Comparison of ENCODE assay signal across 12 mouse cellular contexts in genomic region chr17:86465865-86466264, GRCm38 (mm10). TPM values are rescaled to one million over a fixed set of nuclear protein-coding genes. Genes with fewer than 3 reads are reported as not detected.
DNase-seq lines count a peak whose midpoint lies in the region; ATAC-seq and TF ChIP-seq lines count a peak whose summit lies in the region.
"Had no signal": no experiment of that assay in that cellular context is flagged by ENCODE, and none has a peak within 500 bp of the region (broad histone marks: within the 10 kb centered on the region; RNA-seq: fewer than 3 reads in every experiment).

No protein-coding gene starts in this region.

- H3K4me2 ChIP-seq in midbrain, embryonic 16.5 days (ENCODE audit: low read length), result no peak overlapping the region
- H3K4me2 ChIP-seq in forebrain, embryonic 14.5 days (ENCODE audit: low read length), result peak overlapping the region; percentile 28
- H3K4me2 ChIP-seq in kidney, embryonic 16.5 days (replicated peaks; ENCODE audit: low read depth, low read length), result no peak overlapping the region
- no peak overlapping the region for H3K4me2 ChIP-seq in stomach, postnatal 0 days (replicated peaks; ENCODE audit: low read depth)
- H3K4me2 ChIP-seq: liver, embryonic 12.5 days had no signal

- H3K4me1 ChIP-seq in midbrain, embryonic 10.5 days, result peaks cover 54% of the 10 kb centered on the region
- H3K4me1 ChIP-seq in midbrain, embryonic 16.5 days (ENCODE audit: control insufficient read depth, insufficient read depth, low read length), result peaks cover 18% of the 10 kb centered on the region
- peaks cover 28% of the 10 kb centered on the region for H3K4me1 ChIP-seq in forebrain, embryonic 14.5 days (ENCODE audit: control insufficient read depth, insufficient read depth, low read length)
- H3K4me1 ChIP-seq in kidney, embryonic 16.5 days (ENCODE audit: insufficient read depth, low read length), result peaks cover 64% of the 10 kb centered on the region
- H3K4me1 ChIP-seq in stomach, postnatal 0 days (replicated peaks; ENCODE audit: control insufficient read depth, insufficient read depth), result 0 out of 2 replicates have a peak, but pooled peaks cover 2% of the 10 kb centered on the region

- DNase-seq in midbrain, embryonic 10.5 days (ENCODE audit: low spot score), result peak; percentile 29
- DNase-seq in forebrain, embryonic 14.5 days (ENCODE audit: low spot score), result peak; percentile 47
- no peak for DNase-seq in stomach, postnatal 0 days (ENCODE audit: low spot score)
- no peak for DNase-seq in urinary bladder, adult 18-20 months (ENCODE audit: low spot score in 2 of 2)
- no peak for DNase-seq in ovary, postnatal 14 days (ENCODE audit: low spot score)
- DNase-seq: cerebellum, postnatal 25 days; layer of hippocampus, adult 9-11 months; lung, postnatal 14 days had no signal

- TF ChIP-seq EP300 in stomach, postnatal 0 days (optimal IDR thresholded peaks at IDR 0.05), result no peak

- H3K9ac ChIP-seq in midbrain, embryonic 16.5 days (ENCODE audit: low read depth, low read length), result no peak overlapping the region
- no peak overlapping the region for H3K9ac ChIP-seq in forebrain, embryonic 14.5 days (ENCODE audit: low read length)
- H3K9ac ChIP-seq in kidney, embryonic 16.5 days (replicated peaks; ENCODE audit: low read length), result no peak overlapping the region
- H3K9ac ChIP-seq in stomach, postnatal 0 days (ENCODE audit: low read length), result no peak overlapping the region
- H3K9ac ChIP-seq: liver, embryonic 12.5 days had no signal

- H3K27me3 ChIP-seq in midbrain, embryonic 10.5 days (ENCODE audit: low read depth, poor library complexity, severe bottlenecking), result peaks cover 64% of the 10 kb centered on the region
- H3K27me3 ChIP-seq in midbrain, embryonic 16.5 days (ENCODE audit: control insufficient read depth, insufficient read depth, low read depth, low read length), result no peaks in the 10 kb centered on the region
- H3K27me3 ChIP-seq in forebrain, embryonic 14.5 days (replicated peaks; ENCODE audit: control insufficient read depth, insufficient read depth, low read length), result 0 out of 2 replicates have a peak, but pooled peaks cover 8% of the 10 kb centered on the region
- H3K27me3 ChIP-seq in kidney, embryonic 16.5 days (ENCODE audit: insufficient read depth, low read length), result no peaks in the 10 kb centered on the region
- H3K27me3 ChIP-seq in stomach, postnatal 0 days (ENCODE audit: control insufficient read depth, insufficient read depth, low read length), result no peaks in the 10 kb centered on the region
- H3K27me3 ChIP-seq: liver, embryonic 12.5 days had no signal

- no peaks in the 10 kb centered on the region for H3K9me3 ChIP-seq in midbrain, embryonic 10.5 days (replicated peaks)
- H3K9me3 ChIP-seq in midbrain, embryonic 16.5 days (replicated peaks; ENCODE audit: control insufficient read depth, low read length, poor library complexity, severe bottlenecking), result no peaks in the 10 kb centered on the region
- H3K9me3 ChIP-seq in forebrain, embryonic 14.5 days (replicated peaks; ENCODE audit: control insufficient read depth, low read length), result no peaks in the 10 kb centered on the region
- H3K9me3 ChIP-seq in kidney, embryonic 16.5 days (ENCODE audit: low read length), result no peaks in the 10 kb centered on the region
- no peaks in the 10 kb centered on the region for H3K9me3 ChIP-seq in stomach, postnatal 0 days (ENCODE audit: control insufficient read depth, low read length)
- H3K9me3 ChIP-seq: liver, embryonic 12.5 days had no signal

- WGBS in midbrain, embryonic 10.5 days, result 39% methylated on average over 13 of the region's 13 CpGs
- 20% methylated on average over 13 of the region's 13 CpGs for WGBS in midbrain, embryonic 16.5 days
- 2% methylated on average over 13 of the region's 13 CpGs for WGBS in forebrain, embryonic 14.5 days
- WGBS in kidney, embryonic 16.5 days, result 69% methylated on average over 13 of the region's 13 CpGs
- WGBS in stomach, postnatal 0 days, result 43% methylated on average over 13 of the region's 13 CpGs

- 0 out of 2 replicates have a peak overlapping the region, but pooled peaks have one; percentile 7 for H3K4me3 ChIP-seq in midbrain, embryonic 10.5 days
- H3K4me3 ChIP-seq in midbrain, embryonic 16.5 days (ENCODE audit: low read depth, low read length), result no peak overlapping the region
- H3K4me3 ChIP-seq in forebrain, embryonic 14.5 days (ENCODE audit: low read depth, low read length), result no peak overlapping the region
- H3K4me3 ChIP-seq in kidney, embryonic 16.5 days (ENCODE audit: low read length), result no peak overlapping the region
- H3K4me3 ChIP-seq in stomach, postnatal 0 days (ENCODE audit: low read depth, low read length), result no peak overlapping the region
- H3K4me3 ChIP-seq: liver, embryonic 12.5 days had no signal

- no peak overlapping the region; the same call in 1 of the 2 replicates for H3K27ac ChIP-seq in midbrain, embryonic 10.5 days (replicated peaks)
- no peak overlapping the region for H3K27ac ChIP-seq in midbrain, embryonic 16.5 days (ENCODE audit: low read length)
- no peak overlapping the region for H3K27ac ChIP-seq in forebrain, embryonic 14.5 days (ENCODE audit: low read depth, low read length)
- 0 out of 2 replicates have a peak overlapping the region, but pooled peaks have one; percentile 41 for H3K27ac ChIP-seq in kidney, embryonic 16.5 days (ENCODE audit: low read length)
- no peak overlapping the region for H3K27ac ChIP-seq in stomach, postnatal 0 days (replicated peaks)
- H3K27ac ChIP-seq: liver, embryonic 12.5 days had no signal

- no peak for ATAC-seq in midbrain, embryonic 16.5 days
- peak; percentile 45; the same call in 1 of the 2 replicates for ATAC-seq in forebrain, embryonic 14.5 days
- peak; percentile 41; the same call in 1 of the 2 replicates for ATAC-seq in kidney, embryonic 16.5 days (ENCODE audit: low FRiP score, low TSS enrichment)
- peak; percentile 78 for ATAC-seq in stomach, postnatal 0 days (ENCODE audit: low FRiP score, low TSS enrichment)
- ATAC-seq: CD4-positive, CD25-positive, alpha-beta regulatory T cell, adult 4 months; liver, embryonic 12.5 days had no signal

- H3K36me3 ChIP-seq in midbrain, embryonic 10.5 days, result no peaks in the 10 kb centered on the region
- H3K36me3 ChIP-seq in midbrain, embryonic 16.5 days (ENCODE audit: control insufficient read depth, insufficient read depth, low read length), result no peaks in the 10 kb centered on the region
- H3K36me3 ChIP-seq in forebrain, embryonic 14.5 days (ENCODE audit: control insufficient read depth, insufficient read depth, low read length), result no peaks in the 10 kb centered on the region
- no peaks in the 10 kb centered on the region for H3K36me3 ChIP-seq in kidney, embryonic 16.5 days (ENCODE audit: insufficient read depth, low read length)
- H3K36me3 ChIP-seq in stomach, postnatal 0 days (ENCODE audit: control insufficient read depth, insufficient read depth, low read length), result no peaks in the 10 kb centered on the region
- H3K36me3 ChIP-seq: liver, embryonic 12.5 days had no signal

- no peak for TF ChIP-seq CTCF in stomach, postnatal 0 days (IDR thresholded peaks at IDR 0.05; ENCODE audit: low read depth)

RNA-seq across cellular contexts. Expression of gene Gm10309, which starts 39.2 kb away (rescaled TPM):
- 0.19 TPM in 1 of 2 replicates, not detected in the other for polyA plus RNA-seq in midbrain, embryonic 10.5 days (2016; fragmentation: Nextera tagmentation; extraction: Ambion mirVana)
- 0.44 and 0.63 TPM in 2 replicates for polyA plus RNA-seq in midbrain, embryonic 16.5 days (2015; fragmentation: Nextera tagmentation; extraction: Ambion mirVana)
- polyA plus RNA-seq in forebrain, embryonic 14.5 days (2014; fragmentation: Nextera tagmentation; extraction: Ambion mirVana), result 0.10 TPM in 1 of 2 replicates, not detected in the other
- polyA plus RNA-seq in kidney, embryonic 16.5 days (2015; fragmentation: Nextera tagmentation; extraction: Ambion mirVana), result 0.25 and 0.50 TPM in 2 replicates
- 0.07 and 0.08 TPM in 2 replicates for polyA plus RNA-seq in stomach, postnatal 0 days (2015; fragmentation: Nextera tagmentation; extraction: Ambion mirVana)

Comparison
In these comparisons a context has a peak if more than half of its experiments do, and no peak if none do; other contexts are left out.
1. DNase-seq: peak in midbrain, embryonic 10.5 days (single experiment) and forebrain, embryonic 14.5 days (single experiment); none in stomach, postnatal 0 days (single experiment), urinary bladder, adult 18-20 months (0 of 2) and ovary, postnatal 14 days (single experiment).